Mouse (Mus musculus) limb, embryonic 14.5 days (tissue): ENCODE results near the gene Stard13. TPM values are rescaled to one million over a fixed set of nuclear protein-coding genes. Genes with fewer than 3 reads are reported as not detected.

Experiments
- ATAC-seq: fragments of 200-750 bp; cut with Nextera tagmentation; 2 replicates; pipeline ENCODE4 v1.8.0; 2017; ENCODE audit warnings: low read depth, moderate number of reproducible peaks, moderate TSS enrichment; ENCODE audit not compliant: low FRiP score
- DNase-seq: peaks from one replicate; pipeline ENCODE4 v3.0.0-alpha.2; 2015; ENCODE audit warnings: low spot score
- H3K27ac ChIP-seq: fragments of 300-500 bp; sonication (generic); replicated peaks from 2 replicates; pipeline ENCODE4 v1.5.1; 2014; ENCODE audit warnings: low read depth, mild to moderate bottlenecking, low read length, moderate library complexity, mixed read lengths
- H3K27me3 ChIP-seq: fragments of 300-500 bp; sonication (generic); 2 replicates; pipeline ENCODE4 v1.6.1; 2014; ENCODE audit warnings: low read length, mixed read lengths; ENCODE audit not compliant: control insufficient read depth, insufficient read depth
- H3K36me3 ChIP-seq: fragments of 300-500 bp; sonication (generic); 2 replicates; pipeline ENCODE4 v1.6.1; 2014; ENCODE audit warnings: mild to moderate bottlenecking, low read length, moderate library complexity, mixed read lengths; ENCODE audit not compliant: control insufficient read depth, insufficient read depth
- H3K4me1 ChIP-seq: fragments of 300-500 bp; sonication (generic); 2 replicates; pipeline ENCODE4 v1.6.1; 2014; ENCODE audit warnings: antibody characterized with exemption, low read length, mixed read lengths; ENCODE audit not compliant: control insufficient read depth, insufficient read depth
- H3K4me2 ChIP-seq: fragments of 300-500 bp; sonication (generic); replicated peaks from 2 replicates; pipeline ENCODE4 v1.6.1; 2014; ENCODE audit warnings: low read depth, mild to moderate bottlenecking, low read length, moderate library complexity; ENCODE audit not compliant: severe bottlenecking
- H3K4me3 ChIP-seq: fragments of 300-500 bp; sonication (generic); replicated peaks from 2 replicates; pipeline ENCODE4 v1.5.1; 2014; ENCODE audit warnings: low read length
- H3K9ac ChIP-seq: fragments of 300-500 bp; sonication (generic); 2 replicates; pipeline ENCODE4 v1.6.1; 2014; ENCODE audit warnings: mild to moderate bottlenecking, low read depth, low read length, moderate library complexity; ENCODE audit not compliant: severe bottlenecking
- H3K9me3 ChIP-seq: fragments of 300-500 bp; sonication (generic); 2 replicates; pipeline ENCODE4 v1.6.1; 2016; ENCODE audit warnings: low read length; ENCODE audit not compliant: control insufficient read depth
- POLR2A ChIP-seq: fragments of 200-500 bp; IDR thresholded peaks from 2 replicates; pipeline ENCODE4 v1.8.0; 2012; ENCODE audit warnings: inconsistent platforms, mild to moderate bottlenecking, moderate library complexity, borderline replicate concordance; ENCODE audit not compliant: insufficient read depth, insufficient read length; ENCODE audit errors: extremely low read depth
- WGBS: fragments of 180-500 bp; shearing (Covaris S2); extraction: QIAGEN DNeasy Blood & Tissue Kit; methylation state at CpG from one replicate; pipeline ENCODE4 v1.1.7; 2014; 5-methylcytosine and 5-hydroxymethylcytosine counted together
- polyA plus RNA-seq, 2 experiments: library from polyadenylated mRNA; depleted of rRNA in 1 of 2; stranded (reverse) in 1 of 2; unstranded in 1 of 2; fragments of >200 nt; fragmentation: Nextera tagmentation in 1 of 2; extraction: Ambion mirVana in 1 of 2; gene quantifications; 2 replicates each; pipeline versions ENCODE4 v1.2.1 to v1.2.3; 2012 to 2014

Stard13 gene
- polyA plus RNA-seq, 2 experiments = 9.0 to 17.5 TPM

DNA sequence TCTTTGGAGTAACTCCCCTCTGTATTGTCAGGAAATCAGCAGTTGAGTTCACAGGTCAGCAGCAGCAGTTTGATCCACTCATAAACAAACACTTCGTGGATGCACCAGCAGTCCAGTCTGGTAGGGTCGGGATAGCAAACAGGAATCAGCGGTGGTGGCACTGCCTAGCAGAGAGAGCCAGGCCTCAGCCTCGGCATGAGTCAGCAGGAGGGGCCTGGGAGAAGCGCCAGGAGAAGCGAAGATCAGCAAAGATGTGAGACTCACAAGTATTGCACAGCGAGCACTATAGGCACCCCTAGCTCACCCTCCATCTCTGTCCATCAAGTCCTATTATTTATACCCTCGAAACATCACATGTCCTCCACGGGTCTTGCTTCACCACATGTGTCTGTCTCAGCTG, 5.1 kb upstream of the Stard13 start:
- ATAC-seq (no peak), DNase-seq (no peak)
- H3K9me3 ChIP-seq = no peaks in the 10 kb centered on the region
- no peak overlapping the region for H3K4me3 ChIP-seq
- no peak overlapping the region for H3K27ac ChIP-seq
- H3K9ac ChIP-seq = no peak overlapping the region
- WGBS = 71% methylated on average over 9 of the region's 9 CpGs
- H3K4me2 ChIP-seq = no peak overlapping the region
- H3K27me3 ChIP-seq = no peaks in the 10 kb centered on the region
- TF ChIP-seq POLR2A = no peak
- no peaks in the 10 kb centered on the region for H3K36me3 ChIP-seq
- H3K4me1 ChIP-seq = 0 out of 2 replicates have a peak, but pooled peaks cover 2% of the 10 kb centered on the region

DNA sequence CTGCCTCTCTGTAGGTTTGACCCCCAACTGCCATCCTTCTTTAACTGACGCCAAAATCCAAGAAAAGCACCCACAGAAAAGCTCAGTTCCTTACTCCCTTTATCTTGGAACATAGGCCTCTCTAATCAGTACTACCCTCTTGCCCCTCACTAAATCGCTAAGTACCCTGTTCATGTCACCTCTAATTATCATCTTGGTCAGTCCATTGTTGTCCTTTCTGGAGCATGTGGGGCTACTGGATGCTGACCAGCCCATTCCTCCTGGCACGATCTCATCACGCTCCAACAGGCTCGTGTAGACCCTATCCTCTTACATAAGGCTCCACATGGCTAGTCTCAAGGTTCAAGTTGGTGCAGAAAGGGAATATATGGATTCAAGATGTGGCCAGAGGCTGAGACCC, 2.8 kb upstream of the Stard13 start:
- no peak for ATAC-seq
- Histone ChIP-seq H3K27me3 (peaks cover 10% of the 10 kb centered on the region; the same call in 1 of the 2 replicates), H3K9ac (no peak overlapping the region), H3K9me3 (no peaks in the 10 kb centered on the region), H3K27ac (no peak overlapping the region), H3K4me2 (no peak overlapping the region), H3K36me3 (no peaks in the 10 kb centered on the region), H3K4me3 (no peak overlapping the region), H3K4me1 (peaks cover 10% of the 10 kb centered on the region; the same call in 1 of the 2 replicates)
- no peak for TF ChIP-seq POLR2A
- no peak for DNase-seq
- WGBS = 82% methylated on average over 5 of the region's 5 CpGs

- Histone ChIP-seq H3K4me2 (peak overlapping the region; percentile 97), H3K9me3 (no peaks in the 10 kb centered on the region), H3K27ac (no peak overlapping the region), H3K4me3 (peak overlapping the region; percentile 56), H3K36me3 (no peaks in the 10 kb centered on the region), H3K4me1 (peaks cover 10% of the 10 kb centered on the region; the same call in 1 of the 2 replicates), H3K27me3 (peaks cover 10% of the 10 kb centered on the region; the same call in 1 of the 2 replicates), H3K9ac (peak overlapping the region; percentile 75; the same call in 1 of the 2 replicates)
- DNase-seq (no peak), ATAC-seq (0 out of 2 replicates have a peak, but pooled peaks have one; percentile 7)
- WGBS = 20% methylated on average over 12 of the region's 13 CpGs
- TF ChIP-seq POLR2A = no peak
These were observed 898 bp downstream of the Stard13 start for GRCm38 (mm10) chr5:151232576-151233299.

- TF ChIP-seq POLR2A = no peak
- no peak for ATAC-seq
- no peak overlapping the region for H3K4me2 ChIP-seq
- H3K36me3 ChIP-seq = no peaks in the 10 kb centered on the region
- no peak overlapping the region for H3K27ac ChIP-seq
- WGBS = 88% methylated on average over 7 of the region's 7 CpGs
- H3K9ac ChIP-seq = no peak overlapping the region
- H3K9me3 ChIP-seq = no peaks in the 10 kb centered on the region
- peaks cover 10% of the 10 kb centered on the region; the same call in 1 of the 2 replicates for H3K4me1 ChIP-seq
- no peak for DNase-seq
- no peak overlapping the region for H3K4me3 ChIP-seq
- peaks cover 10% of the 10 kb centered on the region; the same call in 1 of the 2 replicates for H3K27me3 ChIP-seq
These were observed 1.8 kb downstream of the Stard13 start for GRCm38 (mm10) chr5:151231861-151232260.

GRCm38 (mm10) chr5:151231411-151231810, 2.2 kb downstream of the Stard13 start:
- H3K4me1 ChIP-seq = peaks cover 10% of the 10 kb centered on the region; the same call in 1 of the 2 replicates
- no peak overlapping the region for H3K27ac ChIP-seq
- TF ChIP-seq POLR2A = no peak
- H3K4me2 ChIP-seq = no peak overlapping the region
- H3K4me3 ChIP-seq = no peak overlapping the region
- ATAC-seq (no peak), DNase-seq (no peak)
- no peaks in the 10 kb centered on the region for H3K9me3 ChIP-seq
- no peak overlapping the region for H3K9ac ChIP-seq
- 75% methylated on average over 4 of the region's 4 CpGs for WGBS
- peaks cover 10% of the 10 kb centered on the region; the same call in 1 of the 2 replicates for H3K27me3 ChIP-seq
- no peaks in the 10 kb centered on the region for H3K36me3 ChIP-seq
